In the genomic region with DNA sequence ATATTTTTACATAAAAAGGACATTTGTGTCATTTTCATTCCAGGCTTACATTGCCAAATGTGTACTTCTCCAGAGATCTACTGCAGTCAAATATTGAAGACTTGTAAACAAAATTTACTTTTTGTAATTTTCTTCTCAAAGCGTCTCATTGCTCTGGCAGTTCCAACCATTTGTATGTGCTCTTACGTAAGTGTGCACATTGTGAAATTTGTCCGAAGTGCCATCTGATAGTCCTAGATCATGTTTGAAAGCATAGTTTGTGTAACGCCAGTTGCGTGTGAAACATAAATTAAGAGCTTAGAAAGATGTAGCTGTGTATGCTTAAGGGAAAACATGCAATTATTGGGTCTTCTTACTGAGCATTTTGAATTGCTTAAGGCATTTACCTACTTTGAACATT, we compare ENCODE assay signal across 24 mouse cellular contexts. TPM values are rescaled to one million over a fixed set of nuclear protein-coding genes. Genes with fewer than 3 reads are reported as not detected.
A peak's percentile ranks its signal among the peaks of the same experiment; 100 is the strongest.
DNase-seq lines count a peak whose midpoint lies in the region; ATAC-seq and TF ChIP-seq lines count a peak whose summit lies in the region.
"Had no signal": no experiment of that assay in that cellular context is flagged by ENCODE, and none has a peak within 500 bp of the region (broad histone marks: within the 10 kb centered on the region; RNA-seq: fewer than 3 reads in every experiment).

No protein-coding gene starts in this region.

- no peak overlapping the region for H3K9ac ChIP-seq in liver, embryonic 12.5 days
- H3K9ac ChIP-seq in liver, embryonic 11.5 days (ENCODE audit: low read depth, low read length), result no peak overlapping the region
- H3K9ac ChIP-seq in midbrain, embryonic 11.5 days (ENCODE audit: low read length), result no peak overlapping the region
- H3K9ac ChIP-seq in midbrain, postnatal 0 days (replicated peaks; ENCODE audit: low read length, poor library complexity, severe bottlenecking), result no peak overlapping the region
- H3K9ac ChIP-seq in forebrain, embryonic 13.5 days, result no peak overlapping the region
- H3K9ac ChIP-seq: embryonic facial prominence, embryonic 15.5 days; forebrain, embryonic 15.5 days; heart, embryonic 12.5 days; hindbrain, embryonic 15.5 days had no signal

- 86% methylated on average over 5 of the region's 5 CpGs for WGBS in liver, embryonic 12.5 days (ENCODE audit: insufficient replicate concordance)
- WGBS in liver, embryonic 11.5 days, result 91% methylated on average over 5 of the region's 5 CpGs
- WGBS in midbrain, embryonic 11.5 days, result 95% methylated on average over 5 of the region's 5 CpGs
- 94% methylated on average over 5 of the region's 5 CpGs for whole genome bisulfite sequencing in midbrain, postnatal 0 days
- 95% methylated on average over 5 of the region's 5 CpGs for WGBS in forebrain, embryonic 13.5 days

- peak; percentile 21 for DNase-seq in adrenal gland, postnatal 14 days
- no peak for DNase-seq in adrenal gland, adult 8-10 months
- DNase-seq in liver, embryonic 11.5 days (ENCODE audit: low spot score), result no peak
- DNase-seq in midbrain, embryonic 11.5 days (ENCODE audit: low spot score, missing footprints), result peak; percentile 26
- no peak for DNase-seq in midbrain, postnatal 0 days (ENCODE audit: low spot score)
- DNase-seq in urinary bladder, postnatal 10 days (ENCODE audit: low spot score), result no peak
- DNase-seq: adrenal gland, postnatal 10 days; cerebellum, adult 18-20 months; cerebellum, adult 9-11 months; cerebellum, postnatal 36 days; gastrocnemius, postnatal 36 days; heart, adult 2 months had no signal

- no peaks in the 10 kb centered on the region for H3K27me3 ChIP-seq in liver, embryonic 12.5 days (replicated peaks)
- no peaks in the 10 kb centered on the region for H3K27me3 ChIP-seq in liver, embryonic 11.5 days (replicated peaks; ENCODE audit: control insufficient read depth, insufficient read depth, low read length)
- no peaks in the 10 kb centered on the region for H3K27me3 ChIP-seq in midbrain, embryonic 11.5 days (ENCODE audit: control insufficient read depth, insufficient read depth, low read length)
- no peaks in the 10 kb centered on the region for H3K27me3 ChIP-seq in midbrain, postnatal 0 days (ENCODE audit: insufficient read depth, low read length)
- no peaks in the 10 kb centered on the region for H3K27me3 ChIP-seq in forebrain, embryonic 13.5 days
- H3K27me3 ChIP-seq: CH12.LX; embryonic facial prominence, embryonic 15.5 days; forebrain, embryonic 15.5 days; heart, embryonic 12.5 days; hindbrain, embryonic 15.5 days; Patski had no signal

- H3K4me1 ChIP-seq in liver, embryonic 12.5 days, result peaks cover 51% of the 10 kb centered on the region
- H3K4me1 ChIP-seq in liver, embryonic 11.5 days (replicated peaks; ENCODE audit: control insufficient read depth, insufficient read depth, low read length), result peaks cover 26% of the 10 kb centered on the region
- no peaks in the 10 kb centered on the region for H3K4me1 ChIP-seq in midbrain, embryonic 11.5 days (ENCODE audit: control insufficient read depth, insufficient read depth, low read length)
- no peaks in the 10 kb centered on the region for H3K4me1 ChIP-seq in midbrain, postnatal 0 days (ENCODE audit: insufficient read depth, low read length)
- no peaks in the 10 kb centered on the region for H3K4me1 ChIP-seq in forebrain, embryonic 13.5 days
- H3K4me1 ChIP-seq: embryonic facial prominence, embryonic 15.5 days; forebrain, embryonic 10.5 days; forebrain, embryonic 15.5 days; hindbrain, embryonic 10.5 days; hindbrain, embryonic 15.5 days had no signal

- H3K36me3 ChIP-seq in liver, embryonic 12.5 days, result peaks cover 82% of the 10 kb centered on the region
- H3K36me3 ChIP-seq in liver, embryonic 11.5 days (ENCODE audit: control insufficient read depth, insufficient read depth, low read length), result peaks cover 38% of the 10 kb centered on the region
- H3K36me3 ChIP-seq in midbrain, embryonic 11.5 days (ENCODE audit: control insufficient read depth, insufficient read depth, low read length), result peaks cover 6% of the 10 kb centered on the region
- peaks cover 14% of the 10 kb centered on the region for H3K36me3 ChIP-seq in midbrain, postnatal 0 days (ENCODE audit: insufficient read depth, low read length)
- peaks cover 30% of the 10 kb centered on the region for H3K36me3 ChIP-seq in forebrain, embryonic 13.5 days (ENCODE audit: poor library complexity, severe bottlenecking)

- H3K27ac ChIP-seq in liver, embryonic 12.5 days, result 0 out of 2 replicates have a peak overlapping the region, but pooled peaks have one; percentile 27
- H3K27ac ChIP-seq in liver, embryonic 11.5 days (ENCODE audit: low read depth, low read length), result no peak overlapping the region
- no peak overlapping the region for H3K27ac ChIP-seq in midbrain, embryonic 11.5 days (ENCODE audit: low read depth, low read length)
- no peak overlapping the region for H3K27ac ChIP-seq in midbrain, postnatal 0 days (ENCODE audit: low read depth, low read length)
- H3K27ac ChIP-seq in forebrain, embryonic 13.5 days, result no peak overlapping the region
- H3K27ac ChIP-seq: embryonic facial prominence, embryonic 15.5 days; forebrain, embryonic 10.5 days; forebrain, embryonic 15.5 days; heart, adult 2 months; hindbrain, embryonic 10.5 days; hindbrain, embryonic 15.5 days had no signal

- H3K9me3 ChIP-seq in liver, embryonic 12.5 days (replicated peaks), result no peaks in the 10 kb centered on the region
- H3K9me3 ChIP-seq in liver, embryonic 11.5 days (ENCODE audit: control insufficient read depth, low read length), result no peaks in the 10 kb centered on the region
- H3K9me3 ChIP-seq in midbrain, embryonic 11.5 days (ENCODE audit: control insufficient read depth, low read length), result no peaks in the 10 kb centered on the region
- H3K9me3 ChIP-seq in midbrain, postnatal 0 days (ENCODE audit: low read length), result no peaks in the 10 kb centered on the region
- no peaks in the 10 kb centered on the region for H3K9me3 ChIP-seq in forebrain, embryonic 13.5 days (replicated peaks)
- H3K9me3 ChIP-seq: embryonic facial prominence, embryonic 15.5 days; forebrain, embryonic 15.5 days; heart, embryonic 12.5 days; hindbrain, embryonic 10.5 days; hindbrain, embryonic 15.5 days had no signal

- H3K4me3 ChIP-seq in liver, embryonic 12.5 days, result no peak overlapping the region
- H3K4me3 ChIP-seq in liver, embryonic 11.5 days (ENCODE audit: low read depth, low read length), result no peak overlapping the region
- no peak overlapping the region for H3K4me3 ChIP-seq in midbrain, embryonic 11.5 days (ENCODE audit: low read depth, low read length)
- H3K4me3 ChIP-seq in midbrain, postnatal 0 days (ENCODE audit: low read depth, low read length), result no peak overlapping the region
- H3K4me3 ChIP-seq in forebrain, embryonic 13.5 days, result no peak overlapping the region
- H3K4me3 ChIP-seq: embryonic facial prominence, embryonic 15.5 days; erythroblast, embryonic 14.5 days; forebrain, embryonic 10.5 days; forebrain, embryonic 15.5 days; heart, adult 2 months; heart, embryonic 12.5 days; hindbrain, embryonic 10.5 days; hindbrain, embryonic 15.5 days had no signal

- TF ChIP-seq CTCF in midbrain, postnatal 0 days (IDR thresholded peaks at IDR 0.05), result no peak

- no peak for ATAC-seq in liver, embryonic 12.5 days
- no peak for ATAC-seq in liver, embryonic 11.5 days (replicated peaks; ENCODE audit: low FRiP score)
- ATAC-seq in midbrain, embryonic 11.5 days (ENCODE audit: low FRiP score), result no peak
- no peak for ATAC-seq in midbrain, postnatal 0 days (ENCODE audit: low FRiP score)
- ATAC-seq in forebrain, embryonic 13.5 days, result no peak
- ATAC-seq: activated CD4-positive, CD25-positive, alpha-beta regulatory T cell, adult 4 months; forebrain, embryonic 15.5 days; Patski had no signal

- H3K4me2 ChIP-seq in liver, embryonic 12.5 days, result no peak overlapping the region
- H3K4me2 ChIP-seq in liver, embryonic 11.5 days, result no peak overlapping the region
- H3K4me2 ChIP-seq in midbrain, embryonic 11.5 days, result no peak overlapping the region
- H3K4me2 ChIP-seq in midbrain, postnatal 0 days (ENCODE audit: low read depth, low read length, poor library complexity, severe bottlenecking), result no peak overlapping the region
- H3K4me2 ChIP-seq in forebrain, embryonic 13.5 days, result no peak overlapping the region
- H3K4me2 ChIP-seq: embryonic facial prominence, embryonic 15.5 days; forebrain, embryonic 15.5 days; heart, embryonic 12.5 days; hindbrain, embryonic 15.5 days had no signal

RNA-seq across cellular contexts. Expression of gene Minpp1, which starts 20.9 kb away (rescaled TPM):
- 31.8 and 34.9 TPM in 2 replicates for total RNA-seq in adrenal gland, postnatal 14 days (2021)
- total RNA-seq in adrenal gland, adult 8-10 months (2022), result 10 to 100 TPM; 36.3 to 47.2 (median 39.0) TPM
- 118 and 120 TPM in 2 replicates for polyA plus RNA-seq in liver, embryonic 12.5 days (2016; fragmentation: Nextera tagmentation; extraction: Ambion mirVana)
- polyA plus RNA-seq in liver, embryonic 11.5 days (2014; fragmentation: Nextera tagmentation; extraction: Ambion mirVana), result 137 and 153 TPM in 2 replicates
- 68.9 and 73.8 TPM in 2 replicates for polyA plus RNA-seq in midbrain, embryonic 11.5 days (2014; fragmentation: Nextera tagmentation; extraction: Ambion mirVana)
- 92.6 and 122 TPM in 2 replicates for total RNA-seq in midbrain, postnatal 0 days (2014; rRNA removed)
- polyA plus RNA-seq in midbrain, postnatal 0 days (2015; fragmentation: Nextera tagmentation; extraction: Ambion mirVana), result 63.1 and 70.2 TPM in 2 replicates
- polyA plus RNA-seq in forebrain, embryonic 13.5 days (2015; fragmentation: Nextera tagmentation; extraction: Ambion mirVana), result 38.6 and 43.6 TPM in 2 replicates

RNA-seq across cellular contexts. Expression of gene Rpl9-ps6, which starts 40.1 kb away (rescaled TPM):
- total RNA-seq in adrenal gland, postnatal 14 days (2021), result 59.3 and 74.3 TPM in 2 replicates
- total RNA-seq in adrenal gland, adult 8-10 months (2022), result 10 to 100 TPM; 44.4 to 58.7 (median 53.0) TPM
- polyA plus RNA-seq in liver, embryonic 12.5 days (2016; fragmentation: Nextera tagmentation; extraction: Ambion mirVana), result 72.7 and 75.0 TPM in 2 replicates
- polyA plus RNA-seq in liver, embryonic 11.5 days (2014; fragmentation: Nextera tagmentation; extraction: Ambion mirVana), result 144 and 148 TPM in 2 replicates
- 78.5 and 81.3 TPM in 2 replicates for polyA plus RNA-seq in midbrain, embryonic 11.5 days (2014; fragmentation: Nextera tagmentation; extraction: Ambion mirVana)
- total RNA-seq in midbrain, postnatal 0 days (2014; rRNA removed), result 39.8 and 71.7 TPM in 2 replicates
- polyA plus RNA-seq in midbrain, postnatal 0 days (2015; fragmentation: Nextera tagmentation; extraction: Ambion mirVana), result 48.9 and 51.6 TPM in 2 replicates
- 98.9 and 101 TPM in 2 replicates for polyA plus RNA-seq in forebrain, embryonic 13.5 days (2015; fragmentation: Nextera tagmentation; extraction: Ambion mirVana)

Comparison
In these comparisons a context has a peak if more than half of its experiments do, and no peak if none do; other contexts are left out.
1. DNase-seq: peak in adrenal gland, postnatal 14 days (single experiment) and midbrain, embryonic 11.5 days (single experiment); none in adrenal gland, adult 8-10 months (single experiment), liver, embryonic 11.5 days (single experiment), midbrain, postnatal 0 days (single experiment) and urinary bladder, postnatal 10 days (single experiment).